Mouse (Mus musculus): ENCODE data around the gene Tmtc1. TPM values are rescaled to one million over a fixed set of nuclear protein-coding genes. Genes with fewer than 3 reads are reported as not detected.

The Tmtc1 gene
- polyA plus RNA-seq, 1 experiment from 2014 or later = 0.81 TPM

- no peak overlapping the region for H3K27ac ChIP-seq (ENCODE audit: low read depth, low read length)
These were observed 201.9 kb downstream of the Tmtc1 start for GRCm38 (mm10) chr6:148242304-148242703.

GRCm38 (mm10) chr6:148241685-148242084 is 202.5 kb downstream of the Tmtc1 start:
- Histone ChIP-seq H3K4me2 (replicated peaks; ENCODE audit: low read depth) (no peak overlapping the region), H3K4me1 (replicated peaks; ENCODE audit: control insufficient read depth, insufficient read depth, low read length) (no peaks in the 10 kb centered on the region), H3K9me3 (ENCODE audit: control insufficient read depth) (no peaks in the 10 kb centered on the region), H3K27me3 (replicated peaks; ENCODE audit: control insufficient read depth, insufficient read depth, low read length) (no peaks in the 10 kb centered on the region), H3K27ac (ENCODE audit: low read depth, low read length) (no peak overlapping the region), H3K36me3 (ENCODE audit: control insufficient read depth, insufficient read depth) (0 out of 2 replicates have a peak, but pooled peaks cover 4% of the 10 kb centered on the region), H3K9ac (ENCODE audit: low read depth, low read length) (no peak overlapping the region), H3K4me3 (ENCODE audit: low read depth, low read length) (no peak overlapping the region)
- no peak for ATAC-seq
- no peak for TF ChIP-seq CTCF (IDR thresholded peaks at IDR 0.05; ENCODE audit: low read depth)
- WGBS = 87% methylated on average over 5 of the region's 5 CpGs

More at GRCm38 (mm10) chr6:148242304-148242703, 201.9 kb downstream of the Tmtc1 start:
- 58% methylated on average over 3 of the region's 3 CpGs for WGBS
- no peak overlapping the region for H3K4me3 ChIP-seq (ENCODE audit: low read depth, low read length)
- 0 out of 2 replicates have a peak, but pooled peaks cover 4% of the 10 kb centered on the region for H3K36me3 ChIP-seq (ENCODE audit: control insufficient read depth, insufficient read depth)
- H3K9me3 ChIP-seq (ENCODE audit: control insufficient read depth) = no peaks in the 10 kb centered on the region
- H3K4me2 ChIP-seq (replicated peaks; ENCODE audit: low read depth) = no peak overlapping the region
- H3K9ac ChIP-seq (ENCODE audit: low read depth, low read length) = no peak overlapping the region
- no peaks in the 10 kb centered on the region for H3K4me1 ChIP-seq (replicated peaks; ENCODE audit: control insufficient read depth, insufficient read depth, low read length)
- peak; percentile 44 for TF ChIP-seq CTCF (IDR thresholded peaks at IDR 0.05; ENCODE audit: low read depth)
- H3K27me3 ChIP-seq (replicated peaks; ENCODE audit: control insufficient read depth, insufficient read depth, low read length) = no peaks in the 10 kb centered on the region
- no peak for ATAC-seq

GRCm38 (mm10) chr6:148239311-148239710 is 204.9 kb downstream of the Tmtc1 start:
- ATAC-seq = no peak
- Histone ChIP-seq H3K4me3 (ENCODE audit: low read depth, low read length) (no peak overlapping the region), H3K4me1 (replicated peaks; ENCODE audit: control insufficient read depth, insufficient read depth, low read length) (no peaks in the 10 kb centered on the region), H3K9ac (ENCODE audit: low read depth, low read length) (no peak overlapping the region), H3K9me3 (ENCODE audit: control insufficient read depth) (no peaks in the 10 kb centered on the region), H3K4me2 (replicated peaks; ENCODE audit: low read depth) (no peak overlapping the region), H3K27me3 (replicated peaks; ENCODE audit: control insufficient read depth, insufficient read depth, low read length) (no peaks in the 10 kb centered on the region), H3K27ac (ENCODE audit: low read depth, low read length) (no peak overlapping the region), H3K36me3 (ENCODE audit: control insufficient read depth, insufficient read depth) (no peaks in the 10 kb centered on the region)
- TF ChIP-seq CTCF (IDR thresholded peaks at IDR 0.05; ENCODE audit: low read depth) = no peak
- WGBS = 93% methylated on average over 1 of the region's 1 CpGs

- no peak overlapping the region for H3K4me2 ChIP-seq (replicated peaks; ENCODE audit: low read depth)
These were observed 206.7 kb downstream of the Tmtc1 start for GRCm38 (mm10) chr6:148237453-148237852.

GRCm38 (mm10) chr6:148234105-148234828 is 209.9 kb downstream of the Tmtc1 start:
- WGBS = 71% methylated on average over 3 of the region's 3 CpGs

More at GRCm38 (mm10) chr6:148237453-148237852, 206.7 kb downstream of the Tmtc1 start:
- Histone ChIP-seq H3K36me3 (ENCODE audit: control insufficient read depth, insufficient read depth) (no peaks in the 10 kb centered on the region), H3K27ac (ENCODE audit: low read depth, low read length) (no peak overlapping the region), H3K9ac (ENCODE audit: low read depth, low read length) (no peak overlapping the region), H3K4me1 (replicated peaks; ENCODE audit: control insufficient read depth, insufficient read depth, low read length) (no peaks in the 10 kb centered on the region), H3K9me3 (ENCODE audit: control insufficient read depth) (no peaks in the 10 kb centered on the region), H3K27me3 (replicated peaks; ENCODE audit: control insufficient read depth, insufficient read depth, low read length) (no peaks in the 10 kb centered on the region), H3K4me3 (ENCODE audit: low read depth, low read length) (no peak overlapping the region)
- ATAC-seq = no peak
- WGBS = 67% methylated on average over 5 of the region's 5 CpGs
- TF ChIP-seq CTCF (IDR thresholded peaks at IDR 0.05; ENCODE audit: low read depth) = no peak

GRCm38 (mm10) chr6:148227542-148227941 is 216.6 kb downstream of the Tmtc1 start:
- Histone ChIP-seq H3K4me2 (replicated peaks; ENCODE audit: low read depth) (no peak overlapping the region), H3K27ac (ENCODE audit: low read depth, low read length) (no peak overlapping the region), H3K36me3 (ENCODE audit: control insufficient read depth, insufficient read depth) (0 out of 2 replicates have a peak, but pooled peaks cover 3% of the 10 kb centered on the region), H3K27me3 (replicated peaks; ENCODE audit: control insufficient read depth, insufficient read depth, low read length) (no peaks in the 10 kb centered on the region), H3K9me3 (ENCODE audit: control insufficient read depth) (no peaks in the 10 kb centered on the region), H3K4me3 (ENCODE audit: low read depth, low read length) (no peak overlapping the region), H3K4me1 (replicated peaks; ENCODE audit: control insufficient read depth, insufficient read depth, low read length) (no peaks in the 10 kb centered on the region), H3K9ac (ENCODE audit: low read depth, low read length) (no peak overlapping the region)
- ATAC-seq = no peak
- TF ChIP-seq CTCF (IDR thresholded peaks at IDR 0.05; ENCODE audit: low read depth) = no peak
- WGBS = 67% methylated on average over 3 of the region's 3 CpGs

More at GRCm38 (mm10) chr6:148234105-148234828, 209.9 kb downstream of the Tmtc1 start:
- H3K4me1 ChIP-seq (replicated peaks; ENCODE audit: control insufficient read depth, insufficient read depth, low read length) = no peaks in the 10 kb centered on the region
- no peaks in the 10 kb centered on the region for H3K36me3 ChIP-seq (ENCODE audit: control insufficient read depth, insufficient read depth)
- no peak overlapping the region for H3K9ac ChIP-seq (ENCODE audit: low read depth, low read length)
- H3K4me2 ChIP-seq (replicated peaks; ENCODE audit: low read depth) = no peak overlapping the region
- no peaks in the 10 kb centered on the region for H3K27me3 ChIP-seq (replicated peaks; ENCODE audit: control insufficient read depth, insufficient read depth, low read length)
- H3K4me3 ChIP-seq (ENCODE audit: low read depth, low read length) = no peak overlapping the region
- no peak overlapping the region for H3K27ac ChIP-seq (ENCODE audit: low read depth, low read length)
- ATAC-seq = no peak
- no peak for TF ChIP-seq CTCF (IDR thresholded peaks at IDR 0.05; ENCODE audit: low read depth)
- H3K9me3 ChIP-seq (ENCODE audit: control insufficient read depth) = no peaks in the 10 kb centered on the region

Data from intestine, postnatal 0 days (tissue).